Mouse (Mus musculus): Measurements from ENCODE around the gene Tm4sf19. TPM values are rescaled to one million over a fixed set of nuclear protein-coding genes. Genes with fewer than 3 reads are reported as not detected.

The Tm4sf19 gene
- total RNA-seq, 2 experiments from 2014 or later, result not detected

Other genes starting within 250 kb of the Tm4sf19 start
- 1 to 10 TPM; 5.8 to 7.3 TPM for gene Nrros, start 234.9 kb upstream of the Tm4sf19 start, total RNA-seq (2021)
- gene Bex6, start 220.7 kb upstream of the Tm4sf19 start, total RNA-seq (2021), result not detected
- gene Fbxo45, start 153.3 kb upstream of the Tm4sf19 start, total RNA-seq (2021), result 10 to 100 TPM; 12.9 to 13.3 TPM
- gene Wdr53, start 153.3 kb upstream of the Tm4sf19 start, total RNA-seq (2021), result 1 to 10 TPM; 6.8 to 7.6 TPM
- gene Smco1, start 129.0 kb upstream of the Tm4sf19 start, total RNA-seq (2021), result 10 to 100 TPM; 19.6 to 23.1 TPM
- 10 to 100 TPM; 15.2 to 15.7 TPM for gene Rnf168, start 123.0 kb upstream of the Tm4sf19 start, total RNA-seq (2021)
- 10 to 100 TPM; 35.4 to 39.2 TPM for gene Ubxn7, start 68.2 kb upstream of the Tm4sf19 start, total RNA-seq (2021)
- 1 to 10 TPM; 5.7 to 6.0 TPM for gene Tctex1d2, start 19.2 kb downstream of the Tm4sf19 start, total RNA-seq (2021)
- 100 to 1,000 TPM; 106 to 108 TPM for gene Pcyt1a, start 30.4 kb downstream of the Tm4sf19 start, total RNA-seq (2021)
- gene Slc51a, start 87.4 kb downstream of the Tm4sf19 start, total RNA-seq (2021), result 1 to 10 TPM; 2.3 TPM
- gene Zdhhc19, start 95.8 kb downstream of the Tm4sf19 start, total RNA-seq (2021), result not detected
- gene Tfrc, start 208.4 kb downstream of the Tm4sf19 start, total RNA-seq (2021), result 100 to 1,000 TPM; 273 to 386 TPM
- gene Tnk2, start 243.4 kb downstream of the Tm4sf19 start, total RNA-seq (2021), result 10 to 100 TPM; 24.1 to 26.7 TPM

Data from heart, postnatal 14 days (tissue).